Mouse (Mus musculus) gastrocnemius, adult 2 months (tissue): ENCODE results near the gene Abhd8. TPM values are rescaled to one million over a fixed set of nuclear protein-coding genes. Genes with fewer than 3 reads are reported as not detected.

Source experiments
- DNase-seq: peaks from one replicate; pipeline ENCODE4 v3.0.0; 2022
- H3K27ac ChIP-seq: fragments of 200-600 bp; 2 replicates; pipeline ENCODE4 v1.8.1; 2022; ENCODE audit warnings: mild to moderate bottlenecking
- H3K4me3 ChIP-seq: fragments of 200-600 bp; 2 replicates; pipeline ENCODE4 v1.8.1; 2022; ENCODE audit warnings: mild to moderate bottlenecking, moderate library complexity
- CTCF ChIP-seq: fragments of 200-600 bp; IDR thresholded peaks from 2 replicates; pipeline ENCODE4 v1.8.1; 2022; ENCODE audit warnings: antibody characterized with exemption, mild to moderate bottlenecking, moderate library complexity
- intact Hi-C: fragments of 180-260 bp; cut with DNase I; formaldehyde crosslinking; loops from one replicate; pipeline ENCODE4 v1.15.1; 2025
- total RNA-seq, 2 experiments: library from RNA; stranded (reverse); gene quantifications; 2 replicates each; pipeline ENCODE4 v1.2.3; 2021

The Abhd8 gene
- total RNA-seq, 2 experiments from 2014 or later = 22.5 to 24.9 TPM

GRCm38 (mm10) chr8:71475702-71476075 is 12.2 kb upstream of the Abhd8 start:
- Histone ChIP-seq H3K27ac (peak overlapping the region; percentile 92), H3K4me3 (peak overlapping the region; percentile 82)
- intact Hi-C loops = no loop called here
- no peak for TF ChIP-seq CTCF
- no peak for DNase-seq

DNA sequence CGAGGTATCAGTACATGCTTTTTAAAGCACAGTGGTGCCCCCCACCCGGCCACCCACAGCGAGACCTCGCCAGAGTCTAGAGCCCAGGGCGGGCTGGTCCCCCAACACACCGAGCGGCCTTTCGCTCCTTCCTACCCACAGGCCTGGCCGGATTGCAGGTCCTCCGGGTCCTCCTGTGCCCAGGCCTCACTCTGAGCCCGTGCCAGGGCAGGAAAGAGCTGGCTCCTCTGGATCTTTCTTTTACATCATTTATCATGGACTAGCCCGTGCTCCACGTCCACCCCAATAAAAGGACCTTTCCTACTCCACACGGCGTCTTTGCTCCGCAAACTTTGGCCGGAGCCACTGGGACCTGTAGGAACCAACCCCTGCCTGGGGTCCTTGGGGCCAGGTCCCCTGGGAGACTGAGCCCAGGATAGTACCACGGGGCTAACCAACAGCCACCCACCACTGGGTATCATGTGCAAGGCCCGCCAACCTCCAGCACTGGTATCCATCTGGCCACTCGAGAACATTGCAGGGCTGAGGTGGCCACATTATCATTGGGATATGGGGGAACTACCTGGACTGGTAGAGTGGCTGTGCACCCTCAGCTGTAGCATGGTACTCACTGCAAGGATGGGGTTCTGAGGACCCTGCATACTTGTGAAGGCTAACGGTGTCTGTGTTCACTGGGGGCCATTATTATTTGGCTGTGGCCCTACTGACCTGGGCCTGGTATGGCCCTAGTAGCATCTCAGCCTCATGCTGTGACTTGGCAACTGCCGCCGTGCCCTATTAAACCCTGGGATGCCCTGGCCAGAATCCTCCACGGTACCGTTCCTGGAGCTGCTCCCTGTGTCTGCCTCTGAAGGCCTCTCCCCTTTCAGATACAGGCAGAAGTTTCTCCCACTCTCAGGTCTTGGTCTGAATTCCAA is 11.6 kb upstream of the Abhd8 start:
- peak overlapping the region; percentile 92 for H3K27ac ChIP-seq
- intact Hi-C loops = no loop called here

DNA sequence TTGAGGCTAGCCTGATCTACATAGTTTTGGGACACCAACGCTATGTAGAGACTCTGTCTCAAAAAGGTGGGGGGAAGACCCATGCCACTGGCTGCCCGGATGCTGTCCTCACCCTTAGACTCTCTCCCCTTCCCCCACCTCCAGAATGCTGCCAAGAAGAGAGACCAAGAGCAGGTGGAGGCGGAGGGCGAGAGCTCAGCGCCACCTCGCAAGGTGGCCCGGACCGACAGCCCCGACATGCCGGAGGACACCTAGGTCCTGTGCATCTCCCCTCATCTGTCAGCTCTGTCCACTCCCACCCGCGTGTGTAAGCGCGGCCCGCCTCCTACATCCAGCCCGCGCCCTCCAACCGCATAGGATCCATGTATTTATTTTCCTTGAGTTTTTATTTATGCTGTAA is 10.9 kb upstream of the Abhd8 start:
- no peak for DNase-seq
- no peak for TF ChIP-seq CTCF
- intact Hi-C loops = no loop called here
- Histone ChIP-seq H3K4me3 (no peak overlapping the region), H3K27ac (no peak overlapping the region)

More for the DNA sequence above, 11.6 kb upstream of the Abhd8 start:
- TF ChIP-seq CTCF = no peak
- no peak overlapping the region for H3K4me3 ChIP-seq
- no peak for DNase-seq

DNA sequence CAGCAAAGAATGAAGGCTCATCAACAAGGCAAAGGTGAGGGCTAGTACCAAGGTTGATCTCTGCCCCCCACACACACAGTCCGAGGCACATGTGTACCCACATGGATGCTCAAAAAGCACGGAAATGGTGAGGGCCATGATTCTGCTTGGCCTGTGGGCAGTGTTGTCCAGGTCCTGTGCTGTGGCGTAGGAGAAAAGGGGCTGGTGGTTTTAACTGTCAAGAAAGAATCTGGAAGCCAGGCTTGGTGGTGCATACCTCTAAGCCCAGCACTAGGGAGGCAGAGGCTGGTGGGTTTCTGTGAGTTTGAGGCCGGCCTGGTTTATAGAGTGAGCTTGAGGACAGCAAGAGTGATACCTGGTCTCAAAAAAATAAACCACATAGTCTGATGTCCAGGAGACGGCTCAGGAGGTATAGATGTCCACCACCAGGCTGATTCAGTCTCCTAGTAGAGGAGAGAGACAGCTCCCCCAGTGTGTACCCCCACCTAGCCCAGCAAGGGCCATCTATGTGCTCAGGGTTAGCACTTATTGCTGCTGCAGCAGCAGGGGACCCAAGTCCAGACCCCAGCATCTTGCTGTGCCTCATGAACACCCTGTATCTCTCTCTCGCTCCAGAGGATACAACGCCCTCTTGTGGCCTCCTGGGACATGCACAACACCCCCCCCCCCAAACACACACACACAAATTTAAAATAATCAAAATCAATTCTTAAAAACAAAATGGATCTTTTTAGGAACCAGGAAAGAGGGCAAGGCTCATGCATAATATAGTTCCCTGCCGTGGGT is 9.3 kb upstream of the Abhd8 start:
- intact Hi-C loops = no loop called here
- H3K4me3 ChIP-seq = no peak overlapping the region
- no peak for DNase-seq
- no peak overlapping the region for H3K27ac ChIP-seq
- TF ChIP-seq CTCF = peak; percentile 45

DNA sequence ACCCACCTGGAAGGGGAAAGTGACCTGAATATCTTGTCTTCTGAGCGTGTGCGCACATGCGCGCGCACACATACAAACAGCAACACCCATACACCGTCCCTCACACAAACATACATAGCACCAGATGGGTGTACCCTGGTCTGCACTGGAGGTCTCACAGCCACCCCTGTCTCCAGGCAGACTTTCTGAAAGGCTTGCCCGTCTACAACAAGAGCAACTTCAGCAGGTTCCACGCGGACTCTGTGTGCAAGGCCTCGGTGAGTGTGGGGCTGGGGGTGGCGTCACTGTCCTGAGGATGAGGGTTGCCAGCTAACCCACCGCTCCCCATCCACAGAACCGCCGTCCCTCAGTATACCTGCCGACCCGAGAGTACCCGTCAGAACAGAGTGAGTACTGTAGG is 8.4 kb upstream of the Abhd8 start:
- DNase-seq = no peak
- Histone ChIP-seq H3K27ac (no peak overlapping the region), H3K4me3 (no peak overlapping the region)
- TF ChIP-seq CTCF = no peak
- intact Hi-C loops = no loop called here

DNA sequence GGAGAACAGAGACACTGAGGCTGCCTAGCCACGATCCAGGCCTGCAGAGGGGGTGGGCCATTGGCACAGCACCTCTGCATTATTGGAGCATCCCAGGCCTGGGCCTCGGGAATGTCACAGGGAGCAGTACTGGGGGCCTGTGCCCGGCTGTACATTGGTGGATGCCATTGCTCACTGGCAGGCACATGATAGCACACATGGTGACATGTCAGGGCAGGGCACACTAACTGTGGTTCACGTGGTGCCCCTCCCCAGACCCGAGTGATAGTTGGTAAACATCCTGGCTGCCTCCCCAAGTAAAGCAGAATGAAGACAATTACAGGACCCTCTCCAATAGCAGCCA is 7.4 kb upstream of the Abhd8 start:
- no peak overlapping the region for H3K27ac ChIP-seq
- no peak for TF ChIP-seq CTCF
- intact Hi-C loops = no loop called here
- no peak for DNase-seq
- peak overlapping the region; percentile 96; the same call in 1 of the 2 replicates for H3K4me3 ChIP-seq

DNA sequence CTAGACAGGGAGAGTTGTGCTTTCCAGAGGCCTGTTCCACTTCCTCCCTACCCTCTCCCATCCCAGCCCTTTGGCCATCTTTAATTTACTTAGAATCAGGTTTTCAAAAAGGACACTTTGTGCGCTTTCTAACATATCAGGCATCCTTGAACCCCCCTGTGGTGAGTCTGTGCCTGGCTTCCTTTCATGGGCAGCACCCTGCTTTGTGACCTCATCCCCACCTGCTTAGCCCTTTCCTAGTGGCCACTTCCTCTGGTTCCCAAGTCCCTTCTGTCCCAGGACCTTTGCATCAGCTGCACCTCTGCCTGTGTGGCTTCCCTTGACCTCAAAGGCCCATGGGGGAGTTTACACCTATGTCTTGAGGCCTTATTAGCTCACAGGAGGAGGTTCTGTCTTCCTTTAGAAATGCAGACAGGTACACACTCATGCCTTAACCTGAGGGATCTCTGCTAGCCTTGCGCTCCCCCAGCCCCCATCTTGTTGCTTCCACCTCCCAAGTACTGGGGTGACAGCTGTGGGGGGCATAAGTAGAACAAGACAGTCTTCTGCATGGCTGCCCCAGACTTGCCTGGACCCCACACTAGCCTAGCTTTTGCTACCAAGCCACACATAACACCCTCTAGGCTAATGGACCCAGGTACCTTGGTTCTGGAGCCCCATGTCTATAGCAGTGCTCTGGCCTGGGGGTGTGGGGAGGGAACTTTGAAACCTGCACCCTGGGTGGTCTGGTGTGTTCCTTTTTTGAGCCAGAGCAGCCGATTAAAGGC is 6.9 kb upstream of the Abhd8 start:
- intact Hi-C loops = no loop called here
- peak overlapping the region; percentile 98 for H3K27ac ChIP-seq
- DNase-seq = no peak
- TF ChIP-seq CTCF = no peak
- peak overlapping the region; percentile 96 for H3K4me3 ChIP-seq

- TF ChIP-seq CTCF = no peak
- peak overlapping the region; percentile 98 for H3K27ac ChIP-seq
- no peak for DNase-seq
- intact Hi-C loops = loop anchor here (5.0 kb wide), 1 partner anchor 92 kb away; no protein-coding TSS in a partner anchor
- H3K4me3 ChIP-seq = peak overlapping the region; percentile 96
These were observed 6.0 kb upstream of the Abhd8 start for GRCm38 (mm10) chr8:71469411-71469810.

DNA sequence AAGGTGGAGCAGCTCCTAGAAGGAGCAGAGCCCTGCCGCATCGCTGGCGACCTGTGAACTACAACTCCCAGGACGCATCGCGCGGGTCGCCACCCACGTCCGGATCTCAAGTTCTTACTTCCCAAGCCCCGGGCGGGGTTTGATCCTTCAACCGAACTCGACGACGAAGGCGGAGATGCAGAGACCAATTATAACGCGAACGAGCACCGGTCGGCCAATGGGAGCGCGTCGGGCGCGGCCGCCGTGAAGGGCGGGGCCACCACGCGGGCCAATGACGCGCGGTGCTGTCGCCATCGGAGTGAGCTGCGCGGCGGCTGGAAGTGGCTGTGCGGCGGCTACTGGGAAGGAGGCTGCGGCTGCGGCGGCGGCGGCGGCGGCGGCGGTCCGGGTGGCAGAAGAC is 5.5 kb upstream of the Abhd8 start, which contains the start of gene Dda1:
Gene Dda1, plus strand, starts transcription at position 284 of the 400 bp plus-strand sequence.
- Histone ChIP-seq H3K27ac (peak within 1 kb of the TSS; percentile 98), H3K4me3 (peak within 1 kb of the TSS; percentile 96)
- no peak for TF ChIP-seq CTCF
- peak; percentile 98 for DNase-seq
- intact Hi-C loops = loop anchor here (5.0 kb wide), 1 partner anchor 92 kb away; no protein-coding TSS in a partner anchor

- no peak overlapping the region for H3K4me3 ChIP-seq
- no peak for TF ChIP-seq CTCF
- DNase-seq = no peak
- intact Hi-C loops = loop anchor here (5.0 kb wide), 1 partner anchor 91 kb away; no protein-coding TSS in a partner anchor
- no peak overlapping the region for H3K27ac ChIP-seq
These were observed 4.5 kb upstream of the Abhd8 start for GRCm38 (mm10) chr8:71468001-71468400.

DNA sequence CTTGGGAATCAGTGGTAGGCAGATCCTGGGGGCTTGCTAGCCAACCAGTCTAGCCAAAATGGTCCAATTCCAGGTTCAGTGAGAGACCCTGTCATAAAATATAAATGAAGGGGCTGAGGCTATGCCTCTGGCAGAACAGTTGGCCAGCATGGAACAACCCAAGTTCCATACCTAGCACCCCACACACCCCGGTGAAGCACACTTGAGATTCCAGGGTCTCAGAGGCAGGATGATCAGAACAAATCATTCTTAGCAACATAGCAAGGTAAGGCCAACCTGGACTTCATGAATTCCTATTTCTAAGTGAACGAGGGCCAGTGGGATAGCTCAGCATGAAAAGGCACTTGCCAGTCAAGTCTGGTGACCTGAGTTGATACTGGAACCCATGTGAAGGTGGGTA is 3.7 kb upstream of the Abhd8 start:
- no peak overlapping the region for H3K27ac ChIP-seq
- TF ChIP-seq CTCF = no peak
- no peak overlapping the region for H3K4me3 ChIP-seq
- intact Hi-C loops = loop anchor here (5.0 kb wide), 1 partner anchor 90 kb away; no protein-coding TSS in a partner anchor
- no peak for DNase-seq

DNA sequence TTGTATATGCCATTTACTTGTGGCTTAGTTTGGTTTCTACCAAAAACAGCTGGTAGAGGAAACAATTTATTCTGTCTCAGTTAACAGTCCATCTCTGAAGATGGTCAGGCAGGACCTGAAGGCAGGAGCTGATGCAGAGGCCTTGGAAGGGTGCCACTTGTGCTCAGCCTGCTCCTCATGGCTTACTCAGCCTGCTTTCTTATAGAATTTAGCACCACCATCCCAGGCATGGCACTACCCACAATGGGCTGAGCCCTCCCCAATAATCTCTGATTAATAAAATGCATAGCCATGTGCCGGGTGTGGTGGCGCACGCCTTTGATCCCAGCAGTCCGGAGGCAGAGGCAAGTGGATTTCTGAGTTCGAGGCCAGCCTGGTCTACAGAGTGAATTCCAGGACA is 2.7 kb upstream of the Abhd8 start:
- intact Hi-C loops = loop anchor here (5.0 kb wide), 1 partner anchor 89 kb away; no protein-coding TSS in a partner anchor
- H3K4me3 ChIP-seq = peak overlapping the region; percentile 89; the same call in 1 of the 2 replicates
- H3K27ac ChIP-seq = no peak overlapping the region
- DNase-seq = no peak
- TF ChIP-seq CTCF = no peak
